Mouse (Mus musculus): ENCODE measurements around the gene Fyb.

GRCm38 (mm10) chr15:6616382-6617149 is 93.9 kb downstream of the Fyb start:
- TF ChIP-seq CTCF (IDR thresholded peaks at IDR 0.05; ENCODE audit: control insufficient read depth, insufficient read depth, insufficient read length), result no peak
- TF ChIP-seq MAX (IDR thresholded peaks at IDR 0.05), result no peak
- TF ChIP-seq FOSL1 (IDR thresholded peaks at IDR 0.05; ENCODE audit: insufficient read depth, low read length, poor library complexity, severe bottlenecking), result no peak
- no peak for TF ChIP-seq USF1 (IDR thresholded peaks at IDR 0.05; ENCODE audit: low read depth)
- TF ChIP-seq MYOG (IDR thresholded peaks at IDR 0.05; ENCODE audit: control insufficient read depth, extremely low read depth, insufficient read length), result no peak
